In genomic region chr2:28633136-28633535, GRCm38 (mm10) we compare ENCODE assay signal across 19 mouse cellular contexts. TPM values are rescaled to one million over a fixed set of nuclear protein-coding genes. Genes with fewer than 3 reads are reported as not detected.
DNase-seq lines count a peak whose midpoint lies in the region; ATAC-seq and TF ChIP-seq lines count a peak whose summit lies in the region.
"Had no signal": no experiment of that assay in that cellular context is flagged by ENCODE, and none has a peak within 500 bp of the region (broad histone marks: within the 10 kb centered on the region; RNA-seq: fewer than 3 reads in every experiment).

No protein-coding gene starts in this region.

- H3K27ac ChIP-seq in heart, embryonic 10.5 days = no peak overlapping the region
- no peak overlapping the region for H3K27ac ChIP-seq in liver, embryonic 14.5 days
- no peak overlapping the region for H3K27ac ChIP-seq in liver, embryonic 11.5 days (ENCODE audit: low read depth, low read length)
- no peak overlapping the region for H3K27ac ChIP-seq in MEL (ENCODE audit: control insufficient read depth, low read depth, low read length)
- H3K27ac ChIP-seq: embryonic facial prominence, embryonic 10.5 days; gastrocnemius, adult 2 months; heart, embryonic 13.5 days; hindbrain, embryonic 13.5 days; left cerebral cortex, adult 2 months; liver, embryonic 13.5 days had no signal

- peak; percentile 27 for TF ChIP-seq RAD21 in MEL (IDR thresholded peaks at IDR 0.05; ENCODE audit: low read depth, low read length)

- ATAC-seq in liver, embryonic 14.5 days (ENCODE audit: insufficient read depth) = no peak
- no peak for ATAC-seq in liver, embryonic 11.5 days (replicated peaks; ENCODE audit: low FRiP score)
- ATAC-seq in megakaryocyte-erythroid progenitor cell, adult 5-6 weeks (replicated peaks; ENCODE audit: low FRiP score, low TSS enrichment, poor library complexity, severe bottlenecking) = peak; percentile 32; the same call in 1 of the 2 replicates

- no peak overlapping the region for H3K4me3 ChIP-seq in heart, embryonic 10.5 days
- no peak overlapping the region for H3K4me3 ChIP-seq in liver, embryonic 14.5 days (ENCODE audit: insufficient read depth in 1 of 2, low read depth in 2 of 2, low read length in 2 of 2)
- no peak overlapping the region for H3K4me3 ChIP-seq in liver, embryonic 11.5 days (ENCODE audit: low read depth, low read length)
- H3K4me3 ChIP-seq in MEL (ENCODE audit: control insufficient read depth in 1 of 2, insufficient read depth in 1 of 2, low read depth in 2 of 2, low read length in 2 of 2) = no peak overlapping the region
- H3K4me3 ChIP-seq: embryonic facial prominence, embryonic 10.5 days; gastrocnemius, adult 2 months; heart, embryonic 13.5 days; hindbrain, embryonic 13.5 days; left cerebral cortex, adult 2 months; liver, embryonic 13.5 days had no signal

- no peaks in the 10 kb centered on the region for H3K36me3 ChIP-seq in heart, embryonic 10.5 days
- H3K36me3 ChIP-seq in liver, embryonic 14.5 days (replicated peaks; ENCODE audit: control insufficient read depth, insufficient read depth, low read depth) = no peaks in the 10 kb centered on the region
- H3K36me3 ChIP-seq in liver, embryonic 11.5 days (ENCODE audit: control insufficient read depth, insufficient read depth, low read length) = no peaks in the 10 kb centered on the region
- no peaks in the 10 kb centered on the region for H3K36me3 ChIP-seq in MEL (ENCODE audit: control insufficient read depth in 1 of 2, insufficient read depth in 2 of 2, low read length in 2 of 2)
- H3K36me3 ChIP-seq: embryonic facial prominence, embryonic 10.5 days; heart, embryonic 13.5 days; hindbrain, embryonic 13.5 days; liver, embryonic 13.5 days had no signal

- DNase-seq in heart, embryonic 10.5 days (ENCODE audit: low spot score) = peak; percentile 61
- DNase-seq in heart, adult 9 months (ENCODE audit: low spot score in 2 of 2) = no peak
- no peak for DNase-seq in liver, embryonic 14.5 days (ENCODE audit: low read depth in 3 of 3, low spot score in 3 of 3)
- DNase-seq in liver, embryonic 11.5 days (ENCODE audit: low spot score) = no peak
- peak; percentile 48 for DNase-seq in MEL (ENCODE audit: low read depth, low spot score)
- DNase-seq in adrenal gland, adult 8-10 months = no peak
- DNase-seq in right cerebral cortex, adult 18-20 months = no peak
- DNase-seq: adrenal gland, postnatal 10 days; cerebellum, adult 18-20 months; gastrocnemius, adult 2 months; left cerebral cortex, postnatal 4 days; liver, embryonic 13.5 days; thymus, postnatal 14 days had no signal

- peak; percentile 33; the same call in 1 of the 2 replicates for TF ChIP-seq CTCF in liver, embryonic 14.5 days (IDR thresholded peaks at IDR 0.05; ENCODE audit: low read depth)
- peak in 2 of 3 experiments; percentile 8 to 44; a peak in 4 of 6 replicates for TF ChIP-seq CTCF in MEL (IDR thresholded peaks at IDR 0.05 in 2 of 3, conservative IDR thresholded peaks at IDR 0.05 in 1 of 3; ENCODE audit: control insufficient read depth in 1 of 3, insufficient read depth in 1 of 3, low read depth in 2 of 3, low read length in 3 of 3, poor library complexity in 1 of 3, severe bottlenecking in 1 of 3)

- 50% methylated on average over 4 of the region's 4 CpGs for WGBS in heart, embryonic 10.5 days
- WGBS in liver, embryonic 14.5 days (ENCODE audit: insufficient replicate concordance) = 27% methylated on average over 4 of the region's 4 CpGs
- WGBS in liver, embryonic 11.5 days = 38% methylated on average over 4 of the region's 4 CpGs

- TF ChIP-seq EP300 in liver, embryonic 14.5 days (IDR thresholded peaks at IDR 0.05; ENCODE audit: low read depth) = no peak
- no peak for TF ChIP-seq EP300 in MEL (IDR thresholded peaks at IDR 0.05; ENCODE audit: low read depth in 1 of 2, low read length in 2 of 2)

- TF ChIP-seq POLR2A in MEL (IDR thresholded peaks at IDR 0.05; ENCODE audit: control insufficient read depth in 1 of 2, insufficient read depth in 1 of 2, low read depth in 1 of 2, low read length in 2 of 2, poor library complexity in 1 of 2) = no peak

- no peak overlapping the region for H3K4me2 ChIP-seq in liver, embryonic 14.5 days (ENCODE audit: low read depth)
- H3K4me2 ChIP-seq in liver, embryonic 11.5 days = no peak overlapping the region
- H3K4me2 ChIP-seq: heart, embryonic 13.5 days; hindbrain, embryonic 13.5 days; liver, embryonic 13.5 days had no signal

- H3K4me1 ChIP-seq in heart, embryonic 10.5 days = peaks cover 14% of the 10 kb centered on the region
- H3K4me1 ChIP-seq in liver, embryonic 14.5 days (replicated peaks; ENCODE audit: control insufficient read depth in 2 of 2, insufficient read depth in 2 of 2, low read length in 1 of 2) = peaks cover 0 to 5% of the 10 kb centered on the region in 2 experiments; a peak in 2 of 4 replicates
- H3K4me1 ChIP-seq in liver, embryonic 11.5 days (replicated peaks; ENCODE audit: control insufficient read depth, insufficient read depth, low read length) = 0 out of 2 replicates have a peak, but pooled peaks cover 2% of the 10 kb centered on the region
- no peaks in the 10 kb centered on the region for H3K4me1 ChIP-seq in MEL (ENCODE audit: control insufficient read depth in 1 of 2, insufficient read depth in 2 of 2, low read length in 2 of 2)

- H3K9ac ChIP-seq in liver, embryonic 14.5 days (replicated peaks) = no peak overlapping the region
- no peak overlapping the region for H3K9ac ChIP-seq in liver, embryonic 11.5 days (ENCODE audit: low read depth, low read length)
- no peak overlapping the region for H3K9ac ChIP-seq in MEL (ENCODE audit: control insufficient read depth, low read depth, low read length, poor library complexity, severe bottlenecking)
- H3K9ac ChIP-seq: heart, embryonic 13.5 days; hindbrain, embryonic 13.5 days; liver, embryonic 13.5 days had no signal

- no peaks in the 10 kb centered on the region for H3K9me3 ChIP-seq in heart, embryonic 10.5 days
- H3K9me3 ChIP-seq in liver, embryonic 14.5 days (ENCODE audit: control insufficient read depth, low read length) = no peaks in the 10 kb centered on the region
- no peaks in the 10 kb centered on the region for H3K9me3 ChIP-seq in liver, embryonic 11.5 days (ENCODE audit: control insufficient read depth, low read length)
- no peaks in the 10 kb centered on the region for H3K9me3 ChIP-seq in MEL (replicated peaks; ENCODE audit: insufficient read depth, low read length)
- H3K9me3 ChIP-seq: embryonic facial prominence, embryonic 10.5 days; heart, embryonic 13.5 days; hindbrain, embryonic 13.5 days; liver, embryonic 13.5 days had no signal

- H3K27me3 ChIP-seq in heart, embryonic 10.5 days (ENCODE audit: insufficient read depth, poor library complexity, severe bottlenecking) = peaks cover 11% of the 10 kb centered on the region; the same call in 1 of the 2 replicates
- no peaks in the 10 kb centered on the region for H3K27me3 ChIP-seq in liver, embryonic 14.5 days (ENCODE audit: control insufficient read depth, insufficient read depth, low read length)
- H3K27me3 ChIP-seq in liver, embryonic 11.5 days (replicated peaks; ENCODE audit: control insufficient read depth, insufficient read depth, low read length) = no peaks in the 10 kb centered on the region
- H3K27me3 ChIP-seq in MEL (ENCODE audit: control insufficient read depth in 1 of 2, insufficient read depth in 2 of 2, low read length in 2 of 2) = no peaks in the 10 kb centered on the region
- H3K27me3 ChIP-seq: liver, embryonic 13.5 days had no signal

- H3K79me2 ChIP-seq in MEL (ENCODE audit: control insufficient read depth, insufficient read depth, low read length, poor library complexity) = no peaks in the 10 kb centered on the region

TF ChIP-seq in MEL, 35 proteins besides CTCF, POLR2A, EP300 and RAD21 (continues in another document):
- no peak for TF ChIP-seq POLR2AphosphoS5 (IDR thresholded peaks at IDR 0.05; ENCODE audit: borderline replicate concordance, low read depth, low read length)

RNA-seq across cellular contexts. Expression of gene Tsc1, which starts 7.9 kb away (rescaled TPM):
- 17.8 and 23.8 TPM in 2 replicates for polyA plus RNA-seq in heart, embryonic 10.5 days (2016; fragmentation: Nextera tagmentation; extraction: Ambion mirVana)
- polyA plus RNA-seq in liver, embryonic 14.5 days (2012; rRNA removed) = 4.5 and 5.4 TPM in 2 replicates
- 5.3 and 7.5 TPM in 2 replicates for polyA plus RNA-seq in liver, embryonic 14.5 days (2014; fragmentation: Nextera tagmentation; extraction: Ambion mirVana)
- polyA plus RNA-seq in liver, embryonic 11.5 days (2014; fragmentation: Nextera tagmentation; extraction: Ambion mirVana) = 20.7 and 21.3 TPM in 2 replicates
- total RNA-seq in MEL (2012; rRNA removed) = 7.5 and 8.0 TPM in 2 replicates
- polyA plus RNA-seq in MEL (2012; ENCODE audit: insufficient read depth in 1 of 2, insufficient read length in 2 of 2, low read depth in 1 of 2, low replicate concordance in 2 of 2, missing spikeins in 1 of 2) = 10 to 100 TPM in 1 of 2 experiments, not detected in 1; 16.4 TPM
- 20.1 and 32.0 TPM in 2 replicates for total RNA-seq in megakaryocyte-erythroid progenitor cell, adult 5-6 weeks (2014; fragmentation: Nextera tagmentation)
- total RNA-seq in megakaryocyte-erythroid progenitor cell, adult 5-6 weeks (2017) = 10.9 and 24.3 TPM in 2 replicates
- 10 to 100 TPM; 20.0 to 30.8 (median 25.2) TPM for total RNA-seq in adrenal gland, adult 8-10 months (2022)

RNA-seq across cellular contexts. Expression of gene Gfi1b, which starts 11.4 kb away (rescaled TPM):
- polyA plus RNA-seq in heart, embryonic 10.5 days (2016; fragmentation: Nextera tagmentation; extraction: Ambion mirVana) = 11.0 and 12.2 TPM in 2 replicates
- polyA plus RNA-seq in liver, embryonic 14.5 days (2012; rRNA removed) = 72.5 and 86.9 TPM in 2 replicates
- 89.2 and 107 TPM in 2 replicates for polyA plus RNA-seq in liver, embryonic 14.5 days (2014; fragmentation: Nextera tagmentation; extraction: Ambion mirVana)
- polyA plus RNA-seq in liver, embryonic 11.5 days (2014; fragmentation: Nextera tagmentation; extraction: Ambion mirVana) = 143 and 151 TPM in 2 replicates
- 75.1 and 82.9 TPM in 2 replicates for total RNA-seq in MEL (2012; rRNA removed)
- 100 to 1,000 TPM; 194 to 277 TPM for polyA plus RNA-seq in MEL (2012; ENCODE audit: insufficient read depth in 1 of 2, insufficient read length in 2 of 2, low read depth in 1 of 2, low replicate concordance in 2 of 2, missing spikeins in 1 of 2)
- total RNA-seq in megakaryocyte-erythroid progenitor cell, adult 5-6 weeks (2014; fragmentation: Nextera tagmentation) = 331 and 332 TPM in 2 replicates
- total RNA-seq in megakaryocyte-erythroid progenitor cell, adult 5-6 weeks (2017) = 91.3 and 113 TPM in 2 replicates
- not detected for total RNA-seq in adrenal gland, adult 8-10 months (2022)
- total RNA-seq: gastrocnemius, adult 2 months; heart, postnatal 25 days; left cerebral cortex, adult 2 months; left cerebral cortex, postnatal 4 days had no signal

RNA-seq across cellular contexts. Expression of gene Gtf3c5, which starts 49.6 kb away (rescaled TPM):
- polyA plus RNA-seq in heart, embryonic 10.5 days (2016; fragmentation: Nextera tagmentation; extraction: Ambion mirVana) = 37.0 and 45.2 TPM in 2 replicates
- 10.0 and 11.6 TPM in 2 replicates for polyA plus RNA-seq in liver, embryonic 14.5 days (2012; rRNA removed)
- polyA plus RNA-seq in liver, embryonic 14.5 days (2014; fragmentation: Nextera tagmentation; extraction: Ambion mirVana) = 7.6 and 9.0 TPM in 2 replicates
- polyA plus RNA-seq in liver, embryonic 11.5 days (2014; fragmentation: Nextera tagmentation; extraction: Ambion mirVana) = 30.8 and 32.9 TPM in 2 replicates
- 20.3 and 22.5 TPM in 2 replicates for total RNA-seq in MEL (2012; rRNA removed)
- polyA plus RNA-seq in MEL (2012; ENCODE audit: insufficient read depth in 1 of 2, insufficient read length in 2 of 2, low read depth in 1 of 2, low replicate concordance in 2 of 2, missing spikeins in 1 of 2) = 10 to 100 TPM in 1 of 2 experiments, not detected in 1; 50.2 TPM
- 33.9 and 43.0 TPM in 2 replicates for total RNA-seq in megakaryocyte-erythroid progenitor cell, adult 5-6 weeks (2014; fragmentation: Nextera tagmentation)
- 18.8 and 25.7 TPM in 2 replicates for total RNA-seq in megakaryocyte-erythroid progenitor cell, adult 5-6 weeks (2017)
- total RNA-seq in adrenal gland, adult 8-10 months (2022) = 10 to 100 TPM; 21.4 to 26.3 (median 23.4) TPM

Comparison
In these comparisons a context has a peak if more than half of its experiments do, and no peak if none do; other contexts are left out.
1. DNase-seq: peak in heart, embryonic 10.5 days (single experiment) and MEL (single experiment); none in heart, adult 9 months (0 of 2), liver, embryonic 14.5 days (0 of 3), liver, embryonic 11.5 days (single experiment), adrenal gland, adult 8-10 months (single experiment) and right cerebral cortex, adult 18-20 months (single experiment).